Comparison of ENCODE assay signal across 18 mouse cellular contexts in the genomic region with DNA sequence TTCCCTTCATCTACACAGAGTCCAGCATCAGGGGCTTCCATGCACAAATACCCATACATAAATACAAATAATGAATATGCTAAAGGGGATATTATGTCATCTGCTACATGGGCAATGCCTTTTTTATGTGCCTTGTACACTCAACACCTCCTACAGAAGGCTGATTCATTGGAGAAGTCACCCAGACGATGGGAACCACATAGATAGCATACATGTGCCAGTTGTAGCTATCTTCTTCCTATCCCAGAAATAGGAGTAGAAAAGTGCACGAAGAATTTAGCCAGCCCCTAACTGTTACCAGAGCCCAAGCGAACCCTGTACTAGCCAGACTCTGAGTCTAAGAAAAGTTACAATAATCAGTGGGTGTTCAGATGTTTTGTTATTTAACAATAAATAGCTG.
"Had no signal": no experiment of that assay in that cellular context is flagged by ENCODE, and none has a peak within 500 bp of the region (broad histone marks: within the 10 kb centered on the region; RNA-seq: fewer than 3 reads in every experiment).

No protein-coding gene starts in this region.

- H3K27ac ChIP-seq: liver, embryonic 15.5 days; lung, embryonic 15.5 days; macrophage; midbrain, embryonic 13.5 days; midbrain, embryonic 15.5 days; neural tube, embryonic 12.5 days; stomach, embryonic 15.5 days; stomach, postnatal 0 days had no signal

- H3K4me3 ChIP-seq: liver, embryonic 15.5 days; lung, embryonic 15.5 days; megakaryocyte, embryonic 14.5 days; midbrain, embryonic 13.5 days; midbrain, embryonic 15.5 days; neural tube, embryonic 12.5 days; stomach, embryonic 15.5 days had no signal

- DNase-seq: liver, postnatal 0 days; lung, adult 2 months; lung, postnatal 14 days; lung, postnatal 36 days; right cerebral cortex, postnatal 14 days; thymus, adult 18-20 months; thymus, postnatal 14 days; thymus, postnatal 36 days had no signal

- ATAC-seq: liver, postnatal 0 days; lung, postnatal 0 days; midbrain, embryonic 13.5 days; midbrain, embryonic 15.5 days had no signal
